Mouse (Mus musculus): ENCODE measurements around the gene Stard13. TPM values are rescaled to one million over a fixed set of nuclear protein-coding genes. Genes with fewer than 3 reads are reported as not detected.

Stard13 gene
- polyA plus RNA-seq, 1 experiment: 7.1 TPM

DNA sequence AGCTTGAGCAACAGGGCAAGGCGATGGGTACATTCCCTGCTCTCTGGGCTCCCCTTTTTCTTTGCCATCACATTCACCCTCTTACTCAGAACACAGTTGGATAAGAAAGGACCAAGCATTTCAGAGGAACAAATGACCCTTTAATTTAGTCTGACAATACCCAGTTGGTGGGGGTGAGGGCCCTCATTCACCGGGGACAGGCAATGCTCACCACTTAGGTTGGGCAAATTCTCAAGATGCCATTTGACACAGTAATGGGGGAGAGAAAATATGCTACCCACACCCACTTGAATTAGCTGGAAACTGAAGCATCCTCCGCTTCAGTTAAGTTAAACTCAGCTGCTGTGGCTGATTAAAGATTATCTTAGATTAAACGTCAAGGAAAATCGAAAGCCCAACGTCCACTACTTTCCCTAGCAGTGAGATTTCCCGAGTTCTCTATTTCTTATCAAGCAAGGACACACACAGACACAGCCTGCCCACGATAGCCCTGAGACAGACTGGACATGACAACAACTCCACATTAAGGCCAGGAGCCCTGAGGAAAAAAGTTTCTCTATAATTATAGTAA, 48.3 kb downstream of the Stard13 start:
- Histone ChIP-seq H3K36me3 (ENCODE audit: control insufficient read depth, insufficient read depth, low read length, poor library complexity, severe bottlenecking) (no peaks in the 10 kb centered on the region), H3K4me3 (ENCODE audit: low read depth, low read length) (no peak overlapping the region), H3K9ac (ENCODE audit: low read depth, poor library complexity, severe bottlenecking) (no peak overlapping the region), H3K27ac (ENCODE audit: insufficient read depth, low read length) (no peak overlapping the region), H3K4me1 (ENCODE audit: control insufficient read depth, insufficient read depth, low read length) (no peaks in the 10 kb centered on the region), H3K27me3 (ENCODE audit: control insufficient read depth, insufficient read depth, low read length, poor library complexity, severe bottlenecking) (no peaks in the 10 kb centered on the region), H3K9me3 (replicated peaks; ENCODE audit: control insufficient read depth, insufficient read depth, low read length, poor library complexity, severe bottlenecking) (no peaks in the 10 kb centered on the region)
- TF ChIP-seq EP300 (IDR thresholded peaks at IDR 0.05; ENCODE audit: insufficient read depth, low read depth, low read length) (no peak), POLR2A (IDR thresholded peaks at IDR 0.05; ENCODE audit: insufficient read depth, low read length) (no peak), CTCF (IDR thresholded peaks at IDR 0.05; ENCODE audit: low read depth, low read length) (no peak)

DNA sequence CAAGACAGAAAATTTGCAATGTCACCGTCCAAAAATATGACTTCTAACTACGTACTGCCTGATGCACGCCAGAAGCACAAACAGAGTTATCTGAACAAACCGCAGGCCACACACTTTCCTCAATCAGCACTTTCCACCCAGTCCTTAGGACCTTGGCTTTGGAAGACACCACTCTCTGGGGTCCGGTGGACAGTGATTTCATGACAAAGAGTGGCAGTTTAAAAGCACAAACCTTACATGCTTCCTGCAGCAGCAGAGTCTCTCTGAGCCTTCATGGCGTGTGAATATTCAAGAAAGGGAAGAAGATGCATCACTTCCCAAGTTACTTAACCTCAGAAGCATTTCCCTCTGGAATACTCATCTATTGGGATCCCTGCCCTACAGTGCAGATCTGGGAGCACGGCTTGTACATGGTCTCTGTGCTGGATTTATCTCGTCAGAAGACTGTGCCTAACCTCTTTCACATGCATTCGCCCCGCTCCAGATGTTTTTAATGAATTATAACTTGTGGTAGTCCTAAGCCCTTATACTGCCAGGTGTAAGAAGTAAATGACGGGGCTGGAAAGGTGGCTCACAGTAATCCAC, 49.9 kb downstream of the Stard13 start:
- H3K9me3 ChIP-seq (replicated peaks; ENCODE audit: control insufficient read depth, insufficient read depth, low read length, poor library complexity, severe bottlenecking): no peaks in the 10 kb centered on the region

GRCm38 (mm10) chr5:151181288-151181687, 52.3 kb downstream of the Stard13 start:
- H3K9me3 ChIP-seq (replicated peaks; ENCODE audit: control insufficient read depth, insufficient read depth, low read length, poor library complexity, severe bottlenecking): no peaks in the 10 kb centered on the region
- H3K27me3 ChIP-seq (ENCODE audit: control insufficient read depth, insufficient read depth, low read length, poor library complexity, severe bottlenecking): no peaks in the 10 kb centered on the region

More for the DNA sequence above, 49.9 kb downstream of the Stard13 start:
- no peak overlapping the region for H3K27ac ChIP-seq (ENCODE audit: insufficient read depth, low read length)
- no peaks in the 10 kb centered on the region for H3K4me1 ChIP-seq (ENCODE audit: control insufficient read depth, insufficient read depth, low read length)
- no peak overlapping the region for H3K4me3 ChIP-seq (ENCODE audit: low read depth, low read length)
- H3K27me3 ChIP-seq (ENCODE audit: control insufficient read depth, insufficient read depth, low read length, poor library complexity, severe bottlenecking): no peaks in the 10 kb centered on the region
- TF ChIP-seq EP300 (IDR thresholded peaks at IDR 0.05; ENCODE audit: insufficient read depth, low read depth, low read length) (no peak), POLR2A (IDR thresholded peaks at IDR 0.05; ENCODE audit: insufficient read depth, low read length) (no peak), CTCF (IDR thresholded peaks at IDR 0.05; ENCODE audit: low read depth, low read length) (no peak)
- no peak overlapping the region for H3K9ac ChIP-seq (ENCODE audit: low read depth, poor library complexity, severe bottlenecking)
- no peaks in the 10 kb centered on the region for H3K36me3 ChIP-seq (ENCODE audit: control insufficient read depth, insufficient read depth, low read length, poor library complexity, severe bottlenecking)

DNA sequence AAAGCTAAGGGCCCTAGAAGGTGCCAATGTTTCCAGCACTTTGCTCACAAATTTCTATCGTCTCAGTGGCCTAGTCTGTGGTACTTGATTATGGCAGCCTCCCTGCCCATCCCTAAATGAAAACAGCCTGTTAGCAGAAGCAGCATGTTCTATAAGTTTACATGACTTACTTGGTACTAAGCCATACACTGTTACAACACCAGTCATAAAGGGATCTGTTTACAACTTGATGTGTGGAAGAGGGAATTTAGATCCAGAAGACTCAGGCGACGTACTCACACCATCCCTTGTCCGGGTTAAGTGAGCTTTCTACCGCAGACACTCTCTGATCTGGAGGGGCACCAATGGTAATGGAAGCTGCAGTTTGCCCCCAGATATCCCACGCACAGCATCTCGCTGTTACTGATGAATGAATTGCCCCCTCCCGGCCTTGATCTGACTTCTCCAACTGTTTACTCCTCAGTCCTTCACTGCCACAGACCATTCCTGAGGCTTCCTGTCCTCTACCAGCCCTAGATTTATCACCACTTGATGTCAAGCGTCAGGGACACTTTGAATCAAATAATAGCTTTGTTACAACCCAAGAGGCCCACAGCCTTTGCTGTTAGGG, 53.4 kb downstream of the Stard13 start:
- Histone ChIP-seq H3K4me3 (ENCODE audit: low read depth, low read length) (no peak overlapping the region), H3K9me3 (replicated peaks; ENCODE audit: control insufficient read depth, insufficient read depth, low read length, poor library complexity, severe bottlenecking) (no peaks in the 10 kb centered on the region), H3K9ac (ENCODE audit: low read depth, poor library complexity, severe bottlenecking) (no peak overlapping the region), H3K27ac (ENCODE audit: insufficient read depth, low read length) (no peak overlapping the region), H3K36me3 (ENCODE audit: control insufficient read depth, insufficient read depth, low read length, poor library complexity, severe bottlenecking) (no peaks in the 10 kb centered on the region), H3K27me3 (ENCODE audit: control insufficient read depth, insufficient read depth, low read length, poor library complexity, severe bottlenecking) (no peaks in the 10 kb centered on the region), H3K4me1 (ENCODE audit: control insufficient read depth, insufficient read depth, low read length) (no peaks in the 10 kb centered on the region)
- no peak for TF ChIP-seq EP300 (IDR thresholded peaks at IDR 0.05; ENCODE audit: insufficient read depth, low read depth, low read length)
- TF ChIP-seq POLR2A (IDR thresholded peaks at IDR 0.05; ENCODE audit: insufficient read depth, low read length): no peak
- TF ChIP-seq CTCF (IDR thresholded peaks at IDR 0.05; ENCODE audit: low read depth, low read length): no peak

More at GRCm38 (mm10) chr5:151181288-151181687, 52.3 kb downstream of the Stard13 start:
- Histone ChIP-seq H3K9ac (ENCODE audit: low read depth, poor library complexity, severe bottlenecking) (no peak overlapping the region), H3K36me3 (ENCODE audit: control insufficient read depth, insufficient read depth, low read length, poor library complexity, severe bottlenecking) (no peaks in the 10 kb centered on the region), H3K27ac (ENCODE audit: insufficient read depth, low read length) (no peak overlapping the region), H3K4me1 (ENCODE audit: control insufficient read depth, insufficient read depth, low read length) (no peaks in the 10 kb centered on the region), H3K4me3 (ENCODE audit: low read depth, low read length) (no peak overlapping the region)
- TF ChIP-seq EP300 (IDR thresholded peaks at IDR 0.05; ENCODE audit: insufficient read depth, low read depth, low read length) (no peak), POLR2A (IDR thresholded peaks at IDR 0.05; ENCODE audit: insufficient read depth, low read length) (no peak), CTCF (IDR thresholded peaks at IDR 0.05; ENCODE audit: low read depth, low read length) (no peak)

DNA sequence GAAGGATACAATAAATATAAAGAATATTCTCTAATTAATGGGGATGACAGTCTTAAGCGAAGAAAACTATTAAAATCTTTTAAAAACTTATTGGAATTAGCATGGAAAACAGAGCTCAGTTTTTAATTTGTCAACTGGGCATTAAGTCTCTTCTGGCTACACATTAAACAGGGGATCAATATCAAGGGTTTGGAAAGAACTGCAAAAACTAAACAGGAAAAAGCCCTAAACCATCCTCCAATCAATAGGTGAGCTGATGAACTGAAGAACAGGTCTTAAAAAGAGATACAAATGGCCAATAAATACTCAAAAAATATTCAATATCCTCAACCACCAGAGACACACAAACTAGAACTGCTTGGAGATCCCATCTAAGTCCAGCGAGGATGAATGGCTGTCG, 56.5 kb downstream of the Stard13 start:
- Histone ChIP-seq H3K9ac (ENCODE audit: low read depth, poor library complexity, severe bottlenecking) (no peak overlapping the region), H3K36me3 (ENCODE audit: control insufficient read depth, insufficient read depth, low read length, poor library complexity, severe bottlenecking) (no peaks in the 10 kb centered on the region), H3K27me3 (ENCODE audit: control insufficient read depth, insufficient read depth, low read length, poor library complexity, severe bottlenecking) (no peaks in the 10 kb centered on the region), H3K4me3 (ENCODE audit: low read depth, low read length) (no peak overlapping the region), H3K9me3 (replicated peaks; ENCODE audit: control insufficient read depth, insufficient read depth, low read length, poor library complexity, severe bottlenecking) (no peaks in the 10 kb centered on the region), H3K4me1 (ENCODE audit: control insufficient read depth, insufficient read depth, low read length) (no peaks in the 10 kb centered on the region), H3K27ac (ENCODE audit: insufficient read depth, low read length) (no peak overlapping the region)
- TF ChIP-seq POLR2A (IDR thresholded peaks at IDR 0.05; ENCODE audit: insufficient read depth, low read length) (no peak), CTCF (IDR thresholded peaks at IDR 0.05; ENCODE audit: low read depth, low read length) (no peak), EP300 (IDR thresholded peaks at IDR 0.05; ENCODE audit: insufficient read depth, low read depth, low read length) (no peak)

DNA sequence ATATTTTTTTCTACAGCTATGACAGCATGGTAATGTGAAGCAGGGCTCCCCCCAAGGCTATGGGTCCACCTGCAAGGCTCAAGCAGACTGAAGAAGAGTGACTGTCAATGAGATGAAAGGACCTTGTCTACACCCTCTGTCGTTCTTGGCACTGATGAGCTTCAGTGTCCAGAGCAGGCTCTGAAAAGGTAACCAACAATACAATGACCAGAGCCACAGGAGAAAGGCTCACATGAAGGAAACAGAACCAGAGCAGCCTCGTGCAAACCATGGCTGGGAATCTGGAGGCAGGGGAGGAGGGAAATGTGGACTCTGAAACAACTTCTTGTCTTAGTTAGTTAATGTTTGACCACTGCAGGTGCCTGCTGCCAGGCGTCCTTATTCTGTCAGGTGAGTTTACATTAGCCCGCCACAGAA, 57.7 kb downstream of the Stard13 start:
- H3K36me3 ChIP-seq (ENCODE audit: control insufficient read depth, insufficient read depth, low read length, poor library complexity, severe bottlenecking): no peaks in the 10 kb centered on the region
- no peak overlapping the region for H3K4me3 ChIP-seq (ENCODE audit: low read depth, low read length)
- H3K27me3 ChIP-seq (ENCODE audit: control insufficient read depth, insufficient read depth, low read length, poor library complexity, severe bottlenecking): no peaks in the 10 kb centered on the region
- H3K9ac ChIP-seq (ENCODE audit: low read depth, poor library complexity, severe bottlenecking): no peak overlapping the region
- no peaks in the 10 kb centered on the region for H3K9me3 ChIP-seq (replicated peaks; ENCODE audit: control insufficient read depth, insufficient read depth, low read length, poor library complexity, severe bottlenecking)
- H3K27ac ChIP-seq (ENCODE audit: insufficient read depth, low read length): no peak overlapping the region
- no peaks in the 10 kb centered on the region for H3K4me1 ChIP-seq (ENCODE audit: control insufficient read depth, insufficient read depth, low read length)
- TF ChIP-seq CTCF (IDR thresholded peaks at IDR 0.05; ENCODE audit: low read depth, low read length) (no peak), POLR2A (IDR thresholded peaks at IDR 0.05; ENCODE audit: insufficient read depth, low read length) (no peak), EP300 (IDR thresholded peaks at IDR 0.05; ENCODE audit: insufficient read depth, low read depth, low read length) (no peak)
